Mouse (Mus musculus): ENCODE measurements at regions not wholly inside any gene's neighbourhood (a gene's known extent, or its start where the extent isn't known, plus 50 kb on each side); places are given as distances from the start of the nearest gene placed in this dataset.

GRCm38 (mm10) chr1:14460811-14461210, 1632.3 kb downstream of the 4930444P10Rik start:
- intact Hi-C loops (cut with DNase I): no loop called here
- no peak for DNase-seq

- intact Hi-C loops (cut with DNase I): no loop called here
- DNase-seq: no peak
Measured at GRCm38 (mm10) chr1:14429326-14429725, 1663.8 kb downstream of the 4930444P10Rik start.

GRCm38 (mm10) chr1:14421030-14421429, 1672.1 kb downstream of the 4930444P10Rik start:
- intact Hi-C loops (cut with DNase I): no loop called here
- DNase-seq: no peak

GRCm38 (mm10) chr1:14413826-14414445, 1679.2 kb downstream of the 4930444P10Rik start:
- DNase-seq: no peak
- intact Hi-C loops (cut with DNase I): no loop called here

GRCm38 (mm10) chr1:14369957-14370833, 1722.9 kb downstream of the 4930444P10Rik start:
- intact Hi-C loops (cut with DNase I): no loop called here
- no peak for DNase-seq

- no peak for DNase-seq
- intact Hi-C loops (cut with DNase I): no loop called here
Measured at GRCm38 (mm10) chr1:14359998-14360640, 1733.0 kb downstream of the 4930444P10Rik start.
